Mouse (Mus musculus): ENCODE results near the gene Egfr.

- no peak for TF ChIP-seq POLR2A (IDR thresholded peaks at IDR 0.05; ENCODE audit: control insufficient read depth, low read depth, low read length)
- no peak for TF ChIP-seq CTCF (IDR thresholded peaks at IDR 0.05; ENCODE audit: control insufficient read depth, insufficient read depth, insufficient replicate concordance, low read depth, low read length)
These were observed 50.7 kb downstream of the Egfr start for GRCm38 (mm10) chr11:16802668-16803067.

Measured in testis, adult 2 months (tissue).